Mouse (Mus musculus) MEL (cell line): ENCODE measurements at regions not wholly inside any gene's neighbourhood (a gene's known extent, or its start where the extent isn't known, plus 50 kb on each side); places are given as distances from the start of the nearest gene placed in this dataset.

Source experiments
- DNase-seq: peaks from one replicate; pipeline ENCODE4 v3.0.0; 2011; ENCODE audit warnings: low read depth, low spot score
- H3K27ac ChIP-seq: 2 replicates; pipeline ENCODE4 v1.5.1; 2012; ENCODE audit warnings: low read depth, mild to moderate bottlenecking, control low read depth, low read length, moderate library complexity; ENCODE audit not compliant: control insufficient read depth
- H3K27me3 ChIP-seq, 2 experiments: fragments of 150-350 bp in 1 of 2; sonication (generic) in 1 of 2; 2 replicates each; pipeline ENCODE4 v1.6.1; 2012; ENCODE audit warnings: low read length in 2 of 2, mild to moderate bottlenecking in 2 of 2, improper control_type of control experiment in 1 of 2, moderate library complexity in 1 of 2; ENCODE audit not compliant: insufficient read depth in 2 of 2, control insufficient read depth in 1 of 2
- H3K36me3 ChIP-seq, 2 experiments: 2 replicates each; pipeline ENCODE4 v1.6.1; 2012 to 2014; ENCODE audit warnings: low read length in 2 of 2, improper control_type of control experiment in 1 of 2, inconsistent platforms in 1 of 2, mild to moderate bottlenecking in 1 of 2; ENCODE audit not compliant: insufficient read depth in 2 of 2, control insufficient read depth in 1 of 2
- H3K4me1 ChIP-seq, 2 experiments: fragments of 150-350 bp in 1 of 2; sonication (generic) in 1 of 2; 2 replicates each; pipeline ENCODE4 v1.6.1; 2012; ENCODE audit warnings: low read length in 2 of 2, improper control_type of control experiment in 1 of 2, mild to moderate bottlenecking in 1 of 2; ENCODE audit not compliant: insufficient read depth in 2 of 2, control insufficient read depth in 1 of 2
- H3K4me3 ChIP-seq, 2 experiments: fragments of 150-350 bp in 1 of 2; sonication (generic) in 1 of 2; 2 replicates each; pipeline ENCODE4 v1.5.1; 2012; ENCODE audit warnings: low read depth in 2 of 2, low read length in 2 of 2, mild to moderate bottlenecking in 2 of 2, moderate library complexity in 2 of 2, control low read depth in 1 of 2, improper control_type of control experiment in 1 of 2; ENCODE audit not compliant: control insufficient read depth in 1 of 2, insufficient read depth in 1 of 2
- H3K79me2 ChIP-seq: 2 replicates; pipeline ENCODE4 v1.6.1; 2012; ENCODE audit warnings: mild to moderate bottlenecking, low read length, moderate library complexity; ENCODE audit not compliant: control insufficient read depth, poor library complexity, insufficient read depth
- H3K9ac ChIP-seq: 2 replicates; pipeline ENCODE4 v1.6.1; 2012; ENCODE audit warnings: low read depth, mild to moderate bottlenecking, control low read depth, low read length, moderate library complexity; ENCODE audit not compliant: control insufficient read depth, poor library complexity, severe bottlenecking
- H3K9me3 ChIP-seq: fragments of 150-350 bp; sonication (generic); replicated peaks from 2 replicates; pipeline ENCODE4 v1.6.1; 2012; ENCODE audit warnings: mild to moderate bottlenecking, low read length, improper control_type of control experiment, moderate library complexity; ENCODE audit not compliant: insufficient read depth
- BHLHE40 ChIP-seq: IDR thresholded peaks from 2 replicates; pipeline ENCODE4 v1.6.1; 2012; ENCODE audit warnings: low read depth, mild to moderate bottlenecking, inconsistent platforms, low read length, improper control_type of control experiment, borderline replicate concordance
- CHD1 ChIP-seq: IDR thresholded peaks from 2 replicates; pipeline ENCODE4 v1.6.1; 2012; ENCODE audit warnings: low read depth, mild to moderate bottlenecking, inconsistent platforms, low read length, improper control_type of control experiment
- CHD2 ChIP-seq: IDR thresholded peaks from 2 replicates; pipeline ENCODE4 v1.6.1; 2011; ENCODE audit warnings: low read length, improper control_type of control experiment
- ELF1 ChIP-seq: IDR thresholded peaks from 2 replicates; pipeline ENCODE4 v1.6.1; 2014; ENCODE audit warnings: low read depth, mild to moderate bottlenecking, inconsistent platforms, low read length, improper control_type of control experiment, moderate library complexity
- ETS1 ChIP-seq: IDR thresholded peaks from 2 replicates; pipeline ENCODE4 v1.6.1; 2012; ENCODE audit warnings: low read depth, mild to moderate bottlenecking, inconsistent platforms, low read length, improper control_type of control experiment, moderate library complexity
- GATA1 ChIP-seq: IDR thresholded peaks from 2 replicates; pipeline ENCODE4 v1.6.1; 2011; ENCODE audit warnings: low read depth, low read length, improper control_type of control experiment
- KAT2A ChIP-seq: conservative IDR thresholded peaks from 2 replicates; pipeline ENCODE4 v1.6.1; 2012; ENCODE audit warnings: low read depth, low read length, improper control_type of control experiment, inconsistent platforms
- MAFK ChIP-seq: IDR thresholded peaks from 2 replicates; pipeline ENCODE4 v1.6.1; 2011; ENCODE audit warnings: low read depth, mild to moderate bottlenecking, low read length, improper control_type of control experiment, borderline replicate concordance
- MAX ChIP-seq: IDR thresholded peaks from 2 replicates; pipeline ENCODE4 v1.6.1; 2011; ENCODE audit warnings: low read length, improper control_type of control experiment
- MAZ ChIP-seq: IDR thresholded peaks from 2 replicates; pipeline ENCODE4 v1.6.1; 2012; ENCODE audit warnings: low read depth, mild to moderate bottlenecking, inconsistent platforms, low read length, improper control_type of control experiment
- MXI1 ChIP-seq: IDR thresholded peaks from 2 replicates; pipeline ENCODE4 v1.6.1; 2011; ENCODE audit warnings: mild to moderate bottlenecking, low read depth, low read length, improper control_type of control experiment
- MYC ChIP-seq: IDR thresholded peaks from 2 replicates; pipeline ENCODE4 v1.6.1; 2011; ENCODE audit warnings: low read depth, mild to moderate bottlenecking, low read length, improper control_type of control experiment, moderate library complexity
- NELFE ChIP-seq: IDR thresholded peaks from 2 replicates; pipeline ENCODE4 v1.6.1; 2011; ENCODE audit warnings: low read depth, low read length, improper control_type of control experiment
- POLR2A ChIP-seq, 2 experiments: IDR thresholded peaks; 2 replicates each; pipeline ENCODE4 v1.6.1; 2011 to 2012; ENCODE audit warnings: low read length in 2 of 2, mild to moderate bottlenecking in 2 of 2, control low read depth in 1 of 2, improper control_type of control experiment in 1 of 2, low read depth in 1 of 2, moderate library complexity in 1 of 2; ENCODE audit not compliant: control insufficient read depth in 1 of 2, insufficient read depth in 1 of 2, poor library complexity in 1 of 2
- POLR2AphosphoS5 ChIP-seq: IDR thresholded peaks from 2 replicates; pipeline ENCODE4 v1.6.1; 2012; ENCODE audit warnings: low read depth, borderline replicate concordance, mild to moderate bottlenecking, inconsistent platforms, low read length, moderate library complexity, mixed read lengths
- RAD21 ChIP-seq: IDR thresholded peaks from 2 replicates; pipeline ENCODE4 v1.6.1; 2011; ENCODE audit warnings: mild to moderate bottlenecking, low read depth, low read length, improper control_type of control experiment
- SIN3A ChIP-seq: IDR thresholded peaks from 2 replicates; pipeline ENCODE4 v1.6.1; 2012; ENCODE audit warnings: low read length, improper control_type of control experiment, inconsistent platforms
- USF2 ChIP-seq, 2 experiments: IDR thresholded peaks; 2 replicates each; pipeline ENCODE4 v1.6.1; 2011 to 2012; ENCODE audit warnings: improper control_type of control experiment in 2 of 2, low read length in 2 of 2, borderline replicate concordance in 1 of 2, inconsistent platforms in 1 of 2, low read depth in 1 of 2, mild to moderate bottlenecking in 1 of 2; ENCODE audit not compliant: insufficient read depth in 1 of 2

GRCm38 (mm10) chr19:15800856-15801706 is 146.1 kb downstream of the Psat1 start:
- Histone ChIP-seq H3K27ac (no peak overlapping the region), H3K27me3 (peaks cover 6 to 7% of the 10 kb centered on the region in 2 experiments; a peak in 3 of 4 replicates), H3K4me3 (no peak overlapping the region; a peak in 1 of 4 replicates), H3K9ac (no peak overlapping the region), H3K79me2 (no peaks in the 10 kb centered on the region), H3K4me1 (peaks cover 0 to 5% of the 10 kb centered on the region in 2 experiments; a peak in 1 of 4 replicates), H3K36me3 (no peaks in the 10 kb centered on the region), H3K9me3 (no peaks in the 10 kb centered on the region)
- DNase-seq = no peak
- TF ChIP-seq RAD21 (no peak), ETS1 (no peak), MAZ (no peak)

GRCm38 (mm10) chr19:15796466-15796865 is 150.7 kb downstream of the Psat1 start:
- Histone ChIP-seq H3K27me3 (peaks cover 9 to 12% of the 10 kb centered on the region in 2 experiments; a peak in 3 of 4 replicates), H3K36me3 (no peaks in the 10 kb centered on the region), H3K4me3 (no peak overlapping the region), H3K4me1 (no peaks in the 10 kb centered on the region), H3K9ac (no peak overlapping the region), H3K9me3 (no peaks in the 10 kb centered on the region), H3K79me2 (no peaks in the 10 kb centered on the region), H3K27ac (no peak overlapping the region)
- DNase-seq = no peak
- no peak for TF ChIP-seq ELF1
- no peak for TF ChIP-seq USF2 (IDR thresholded peaks at IDR 0.05; ENCODE audit: borderline replicate concordance in 1 of 2, insufficient read depth in 1 of 2, low read depth in 1 of 2, low read length in 2 of 2)
- no peak for TF ChIP-seq POLR2A (IDR thresholded peaks at IDR 0.05; ENCODE audit: control insufficient read depth in 1 of 2, insufficient read depth in 1 of 2, low read depth in 1 of 2, low read length in 2 of 2, poor library complexity in 1 of 2)
- TF ChIP-seq ETS1 = no peak
- no peak for TF ChIP-seq SIN3A
- no peak for TF ChIP-seq POLR2AphosphoS5
- no peak for TF ChIP-seq MAFK
- no peak for TF ChIP-seq MAX
- TF ChIP-seq BHLHE40 = no peak
- TF ChIP-seq GATA1 = no peak
- no peak for TF ChIP-seq CHD2
- TF ChIP-seq MYC = no peak
- no peak for TF ChIP-seq MXI1
- no peak for TF ChIP-seq NELFE
- TF ChIP-seq KAT2A = no peak
- TF ChIP-seq CHD1 = no peak
